Mouse (Mus musculus): Measurements from ENCODE around the gene Pwp2. TPM values are rescaled to one million over a fixed set of nuclear protein-coding genes. Genes with fewer than 3 reads are reported as not detected.
"Not testable (repeated sequence)": the region's sequence is repeated elsewhere in the genome, so short reads cannot be mapped to it uniquely, and the experiment has no call there.

Gene Pwp2
- total RNA-seq (2022): 10 to 100 TPM; 11.1 to 12.3 (median 11.6) TPM

GRCm38 (mm10) chr10:78184531-78185380, at the start of gene Pwp2:
Pwp2 (minus strand) TSS chr10:78185149.
- DNase-seq (ENCODE audit: low spot score): peak; percentile 89

GRCm38 (mm10) chr10:78233756-78234155, 48.8 kb upstream of the Pwp2 start:
- DNase-seq (ENCODE audit: low spot score): no peak

GRCm38 (mm10) chr10:78233161-78233560, 48.2 kb upstream of the Pwp2 start:
- no peak for DNase-seq (ENCODE audit: low spot score)

GRCm38 (mm10) chr10:78232301-78232980, 47.5 kb upstream of the Pwp2 start:
- DNase-seq (ENCODE audit: low spot score): no peak

- DNase-seq (ENCODE audit: low spot score): no peak
These were observed 43.6 kb upstream of the Pwp2 start for GRCm38 (mm10) chr10:78228560-78228928.

GRCm38 (mm10) chr10:78227875-78228559, 43.1 kb upstream of the Pwp2 start:
- DNase-seq (ENCODE audit: low spot score): peak; percentile 67

GRCm38 (mm10) chr10:78224136-78224535, 39.2 kb upstream of the Pwp2 start:
- no peak for DNase-seq (ENCODE audit: low spot score)

- no peak for DNase-seq (ENCODE audit: low spot score)
These were observed 38.0 kb upstream of the Pwp2 start for GRCm38 (mm10) chr10:78222908-78223307.

GRCm38 (mm10) chr10:78221315-78221714, 36.4 kb upstream of the Pwp2 start:
- no peak for DNase-seq (ENCODE audit: low spot score)

GRCm38 (mm10) chr10:78219528-78219927, 34.6 kb upstream of the Pwp2 start:
- no peak for DNase-seq (ENCODE audit: low spot score)

- DNase-seq (ENCODE audit: low spot score): no peak
These were observed 33.6 kb upstream of the Pwp2 start for GRCm38 (mm10) chr10:78218576-78218975.

GRCm38 (mm10) chr10:78216376-78217083, 31.6 kb upstream of the Pwp2 start:
- DNase-seq (ENCODE audit: low spot score): no peak

- DNase-seq (ENCODE audit: low spot score): no peak
These were observed 29.4 kb upstream of the Pwp2 start for GRCm38 (mm10) chr10:78214371-78214770.

GRCm38 (mm10) chr10:78211311-78211710, 26.4 kb upstream of the Pwp2 start:
- no peak for DNase-seq (ENCODE audit: low spot score)

GRCm38 (mm10) chr10:78201182-78201581, 16.2 kb upstream of the Pwp2 start:
- DNase-seq (ENCODE audit: low spot score): no peak

- no peak for DNase-seq (ENCODE audit: low spot score)
These were observed 8.0 kb upstream of the Pwp2 start for GRCm38 (mm10) chr10:78192933-78193332.

- not testable (repeated sequence) for DNase-seq (ENCODE audit: low spot score)
These were observed 1.1 kb upstream of the Pwp2 start for GRCm38 (mm10) chr10:78186076-78186475.

GRCm38 (mm10) chr10:78185381-78185725, 404 bp upstream of the Pwp2 start:
- no peak for DNase-seq (ENCODE audit: low spot score)

- DNase-seq (ENCODE audit: low spot score): no peak
These were observed 1.4 kb downstream of the Pwp2 start for GRCm38 (mm10) chr10:78183577-78183976.

- DNase-seq (ENCODE audit: low spot score): no peak
These were observed 2.6 kb downstream of the Pwp2 start for GRCm38 (mm10) chr10:78182321-78182720.

GRCm38 (mm10) chr10:78174474-78174873, 10.5 kb downstream of the Pwp2 start:
- DNase-seq (ENCODE audit: low spot score): no peak

GRCm38 (mm10) chr10:78171581-78171980, 13.4 kb downstream of the Pwp2 start:
- no peak for DNase-seq (ENCODE audit: low spot score)
